Mouse (Mus musculus) erythroblast, adult 5-6 weeks (primary cell): ENCODE data around the gene Wdr20rt. TPM values are rescaled to one million over a fixed set of nuclear protein-coding genes. Genes with fewer than 3 reads are reported as not detected.
"Not testable (repeated sequence)": the region's sequence is repeated elsewhere in the genome, so short reads cannot be mapped to it uniquely, and the experiment has no call there.

ENCODE experiments used
- ATAC-seq: replicated peaks from 2 replicates; pipeline ENCODE4 v1.8.0; 2016; ENCODE audit warnings: moderate number of reproducible peaks, mild to moderate bottlenecking, moderate TSS enrichment, inconsistent platforms; ENCODE audit not compliant: poor library complexity, low FRiP score, severe bottlenecking
- total RNA-seq, 2 experiments: library from RNA; stranded (forward) in 1 of 2; stranded (reverse) in 1 of 2; fragments of 150-400 nt in 1 of 2; fragments of 200-764, 138-1000 nt in 1 of 2; gene quantifications; 2 replicates each; pipeline versions ENCODE4 v1.2.3 to v1.2.4; 2015 to 2017; ENCODE audit warnings: low replicate concordance in 2 of 2

Gene Wdr20rt
- total RNA-seq (2015; ENCODE audit: low replicate concordance) (not detected in 2 replicates), total RNA-seq (2017; ENCODE audit: low replicate concordance) (not detected in 2 replicates)

DNA sequence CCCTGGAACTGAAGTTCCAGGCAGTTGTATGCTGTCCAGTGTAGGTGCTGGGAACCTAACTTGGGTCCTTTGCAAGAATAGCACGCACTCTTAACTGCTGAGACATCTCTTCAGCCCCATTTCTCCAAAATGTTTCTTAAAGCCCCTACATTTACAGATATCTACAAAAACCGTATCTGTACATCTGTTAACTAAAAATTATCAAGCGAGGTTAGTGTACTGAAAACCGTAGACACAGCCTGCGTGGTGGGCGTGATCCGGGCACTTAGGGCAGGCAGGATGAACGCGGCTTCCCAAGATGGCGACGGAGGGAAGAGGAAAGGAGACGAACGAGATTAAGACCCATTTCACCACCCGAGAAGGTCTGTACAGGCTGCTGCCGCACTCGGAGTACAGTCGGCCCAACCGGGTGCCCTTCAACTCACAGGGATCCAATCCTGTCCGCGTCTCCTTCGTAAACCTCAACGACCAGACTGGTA is at the start of gene Wdr20rt:
Wdr20rt (plus strand) TSS at position 51 of the 479 bp plus-strand sequence.
- no peak for ATAC-seq

DNA sequence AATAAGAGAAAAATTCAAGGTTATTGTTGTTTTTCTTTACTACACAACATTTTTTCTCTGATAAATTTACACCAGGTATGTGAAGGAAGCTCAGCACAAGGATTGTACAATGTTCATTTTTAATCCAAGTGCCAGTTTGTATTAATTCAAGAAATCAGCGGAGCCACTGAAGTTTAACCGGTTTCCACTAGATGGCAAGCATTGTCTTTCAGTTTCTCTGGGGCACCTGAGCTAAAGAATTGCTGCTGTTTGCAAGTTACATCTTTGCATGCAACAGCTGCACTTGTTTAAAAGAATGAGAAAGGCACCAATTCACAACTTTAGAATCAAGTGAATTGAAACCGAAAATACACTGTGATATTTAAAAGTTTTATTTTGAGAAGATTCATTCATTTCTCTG is 38.0 kb upstream of the Wdr20rt start:
- ATAC-seq: no peak

DNA sequence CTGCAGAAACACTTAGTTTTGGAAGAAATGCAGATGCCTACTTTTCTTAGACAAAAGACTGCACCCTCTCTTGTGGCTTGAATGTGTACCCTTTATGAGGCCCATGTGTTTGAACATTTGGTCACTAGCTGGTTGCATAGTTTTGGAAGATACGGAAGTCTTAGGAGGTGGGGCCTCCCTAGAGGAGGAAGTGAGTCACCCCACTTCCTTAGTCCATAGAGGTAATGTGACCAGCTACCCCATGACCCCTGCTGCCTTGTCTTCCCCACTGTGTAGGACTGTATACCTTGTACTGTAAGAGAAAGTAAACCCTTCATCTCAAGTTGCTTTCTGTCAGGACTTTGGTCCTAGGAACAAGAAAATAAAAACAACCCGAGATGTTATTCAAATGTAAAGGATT is 36.1 kb upstream of the Wdr20rt start:
- ATAC-seq: no peak

DNA sequence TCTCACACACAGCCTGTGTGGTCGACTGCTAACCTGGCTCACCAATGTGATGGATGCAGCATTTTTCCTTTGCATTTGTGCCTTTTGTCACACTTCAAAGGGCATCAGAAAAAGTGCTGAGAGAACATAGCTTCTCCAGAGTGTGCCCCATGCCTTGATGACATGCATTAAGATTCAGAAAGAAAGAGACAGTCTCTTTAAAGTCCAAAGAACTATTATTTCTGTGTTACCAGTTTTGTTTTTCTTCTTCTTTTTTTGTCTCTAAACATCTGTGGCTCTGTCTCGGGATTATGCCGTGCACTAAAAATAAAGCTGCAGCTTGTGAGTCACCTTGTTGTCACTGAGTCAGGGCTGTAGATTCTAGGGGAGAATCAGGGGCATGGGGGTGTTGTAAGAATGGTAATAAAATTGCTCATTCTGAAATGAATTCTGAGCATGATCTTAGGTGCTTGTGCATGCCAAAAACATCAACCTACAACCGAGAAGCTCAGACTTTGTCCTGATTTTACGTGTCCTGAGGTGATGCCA is 31.2 kb upstream of the Wdr20rt start:
- no peak for ATAC-seq

DNA sequence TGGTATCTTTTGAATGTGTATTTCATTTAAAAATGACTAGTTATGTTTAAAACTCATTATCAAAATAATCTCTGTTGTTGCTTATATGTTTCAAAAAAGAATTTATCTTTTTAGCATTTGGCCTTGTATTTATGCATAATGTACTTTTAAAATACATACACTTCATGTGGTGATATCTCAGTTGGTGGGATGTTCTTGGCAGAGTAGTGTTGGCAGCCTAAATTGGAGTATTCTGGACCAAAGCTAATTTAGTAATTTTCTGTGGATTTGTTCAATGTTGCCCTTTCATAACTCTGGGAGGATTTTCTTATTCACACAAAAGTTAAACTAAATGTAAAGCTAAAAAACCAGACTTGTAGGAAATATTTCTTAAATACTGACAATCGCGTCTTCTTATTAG is 23.5 kb upstream of the Wdr20rt start:
- no peak for ATAC-seq

DNA sequence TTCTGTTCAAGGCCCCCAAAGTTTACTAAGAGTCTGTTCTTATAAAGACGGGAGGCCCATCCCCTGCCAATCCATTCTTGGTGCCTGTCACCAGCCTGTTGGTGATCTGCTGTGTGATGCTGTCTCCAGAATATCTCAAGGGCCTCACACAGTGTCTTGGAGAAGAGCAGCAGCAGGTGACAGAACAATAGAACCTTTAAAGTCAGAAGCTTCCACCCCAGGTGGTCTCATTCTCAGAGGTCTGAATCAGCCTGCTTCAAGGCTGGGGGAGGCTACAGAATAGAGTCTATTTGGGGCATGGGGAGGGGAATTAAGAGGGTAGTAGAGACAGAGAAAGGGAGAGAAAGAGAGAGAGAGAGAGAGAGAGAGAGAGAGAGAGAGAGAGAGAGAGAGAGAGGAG is 18.9 kb upstream of the Wdr20rt start:
- ATAC-seq: no peak

DNA sequence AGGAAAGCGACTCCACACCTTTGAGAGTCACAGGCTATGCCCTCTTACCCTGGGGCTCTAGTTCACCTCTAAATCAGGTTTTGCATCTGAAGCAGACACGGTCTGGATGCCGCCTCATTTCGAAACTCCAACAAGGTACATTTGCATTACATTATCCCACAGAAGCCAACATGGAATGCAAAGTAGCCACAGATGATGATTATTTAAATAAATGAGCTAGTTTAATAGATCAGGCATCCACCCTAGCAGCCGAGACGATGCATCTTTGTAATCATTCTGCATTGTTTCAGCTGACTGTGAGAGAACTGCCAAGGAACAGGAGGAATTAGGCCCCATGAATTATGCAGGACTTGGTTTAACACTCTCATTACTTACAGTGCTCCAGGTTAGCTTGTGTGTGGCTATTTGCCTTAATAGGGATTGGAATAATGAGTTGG is 8.9 kb upstream of the Wdr20rt start:
- ATAC-seq: no peak

DNA sequence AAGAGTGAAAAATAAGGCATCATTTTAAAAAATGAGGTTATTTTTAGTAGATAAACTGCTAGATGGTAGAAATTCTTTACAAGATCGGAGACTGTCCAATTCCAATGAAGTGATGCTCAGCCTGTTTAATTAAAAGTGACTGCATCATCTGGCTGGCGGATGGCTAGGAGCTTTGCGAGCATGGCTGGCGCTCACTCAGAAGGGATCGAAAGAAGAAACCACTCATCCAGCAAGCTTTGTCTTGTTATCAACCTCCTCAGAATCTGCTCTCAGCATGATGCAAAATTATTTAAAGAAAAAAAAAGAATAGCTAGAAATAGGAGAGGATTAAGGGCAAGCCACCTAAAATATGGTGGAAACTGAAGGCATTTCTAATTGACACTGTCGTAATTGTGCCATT is 3.3 kb downstream of the Wdr20rt start:
- ATAC-seq: no peak

DNA sequence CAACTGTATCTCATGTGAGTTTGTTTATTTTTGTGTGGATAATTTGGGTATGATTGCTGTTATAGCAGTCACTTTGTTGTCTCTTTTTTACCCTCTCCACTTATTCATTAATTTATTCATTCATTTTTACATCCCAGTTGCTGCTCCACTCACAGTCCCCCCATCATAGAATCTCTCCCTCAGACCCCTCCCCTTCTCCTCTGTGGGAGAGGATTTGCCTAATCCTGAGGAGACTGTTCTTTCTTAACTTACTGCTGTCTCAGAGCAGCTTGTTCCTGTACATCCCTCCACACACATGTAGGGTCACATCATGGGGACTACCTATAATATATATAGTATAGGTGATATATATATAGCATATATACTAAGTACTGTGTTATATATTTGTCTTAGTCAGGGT is 3.7 kb downstream of the Wdr20rt start:
- no peak for ATAC-seq

DNA sequence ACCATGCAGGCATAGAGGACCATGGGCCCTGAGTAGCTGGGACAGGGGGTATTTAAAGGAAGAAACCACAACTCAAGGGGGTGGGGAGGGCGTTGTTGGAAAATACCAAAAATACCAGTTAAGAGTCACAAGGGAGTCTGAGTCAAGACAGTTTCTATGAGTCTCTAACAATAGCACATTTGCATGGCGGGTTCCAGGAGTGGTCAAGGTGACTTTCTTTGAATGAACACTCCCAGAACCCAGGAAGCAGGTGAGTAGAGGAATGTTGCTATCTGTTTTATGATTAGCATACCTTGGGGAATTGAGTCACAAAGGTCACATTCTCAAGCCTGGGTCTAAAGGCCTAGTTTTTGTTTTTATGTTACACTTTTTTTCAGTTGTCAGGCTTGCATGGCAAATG is 7.5 kb downstream of the Wdr20rt start:
- ATAC-seq: not testable (repeated sequence)

DNA sequence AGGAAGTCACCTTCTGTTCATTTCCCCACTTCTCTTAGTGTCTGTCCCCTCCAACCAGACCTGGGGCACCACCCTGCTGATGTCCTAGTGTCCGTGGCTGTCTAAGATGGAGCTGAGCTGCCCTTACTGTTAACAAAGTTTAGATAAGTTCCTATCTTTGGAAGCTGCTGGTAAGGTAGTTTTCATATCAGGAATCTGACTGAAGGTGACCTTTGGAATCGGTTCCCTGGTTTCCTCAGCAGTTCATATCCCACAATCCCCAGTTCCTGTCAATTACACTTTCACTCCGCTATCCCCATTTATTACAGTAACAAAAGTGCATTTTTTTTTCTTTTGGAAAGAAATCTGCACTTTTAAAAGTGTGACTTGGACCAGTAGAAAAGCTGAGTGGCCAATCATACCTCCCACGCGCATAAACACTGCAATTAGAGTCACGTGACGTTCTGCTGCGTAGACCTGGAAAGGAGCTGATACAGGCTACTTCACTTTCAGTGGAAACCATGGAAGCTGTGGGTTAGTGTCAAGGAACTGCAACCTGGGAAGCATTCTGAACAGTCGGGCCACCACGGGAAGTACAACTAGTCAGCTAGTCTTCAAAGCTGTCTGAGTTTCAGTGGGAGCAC is 24.9 kb downstream of the Wdr20rt start:
- no peak for ATAC-seq

DNA sequence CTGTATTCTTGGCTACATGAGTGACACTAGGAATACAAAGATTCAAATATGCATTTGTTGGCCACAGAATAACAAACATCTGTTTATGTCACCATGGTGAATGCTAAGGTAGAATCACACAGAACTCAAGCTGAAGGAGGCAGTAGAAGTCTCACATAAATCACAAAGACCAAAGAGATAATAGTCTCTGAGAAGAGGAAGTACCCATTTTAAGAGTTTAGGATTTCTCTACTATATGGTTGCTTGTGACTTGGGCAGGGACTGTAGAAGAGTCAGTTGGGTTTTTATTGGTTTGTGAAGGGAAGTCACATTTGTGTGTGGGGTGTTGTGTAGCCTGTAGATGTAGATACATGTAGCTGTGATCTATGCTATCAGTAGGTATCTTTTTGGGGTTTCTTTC is 31.6 kb downstream of the Wdr20rt start:
- no peak for ATAC-seq

DNA sequence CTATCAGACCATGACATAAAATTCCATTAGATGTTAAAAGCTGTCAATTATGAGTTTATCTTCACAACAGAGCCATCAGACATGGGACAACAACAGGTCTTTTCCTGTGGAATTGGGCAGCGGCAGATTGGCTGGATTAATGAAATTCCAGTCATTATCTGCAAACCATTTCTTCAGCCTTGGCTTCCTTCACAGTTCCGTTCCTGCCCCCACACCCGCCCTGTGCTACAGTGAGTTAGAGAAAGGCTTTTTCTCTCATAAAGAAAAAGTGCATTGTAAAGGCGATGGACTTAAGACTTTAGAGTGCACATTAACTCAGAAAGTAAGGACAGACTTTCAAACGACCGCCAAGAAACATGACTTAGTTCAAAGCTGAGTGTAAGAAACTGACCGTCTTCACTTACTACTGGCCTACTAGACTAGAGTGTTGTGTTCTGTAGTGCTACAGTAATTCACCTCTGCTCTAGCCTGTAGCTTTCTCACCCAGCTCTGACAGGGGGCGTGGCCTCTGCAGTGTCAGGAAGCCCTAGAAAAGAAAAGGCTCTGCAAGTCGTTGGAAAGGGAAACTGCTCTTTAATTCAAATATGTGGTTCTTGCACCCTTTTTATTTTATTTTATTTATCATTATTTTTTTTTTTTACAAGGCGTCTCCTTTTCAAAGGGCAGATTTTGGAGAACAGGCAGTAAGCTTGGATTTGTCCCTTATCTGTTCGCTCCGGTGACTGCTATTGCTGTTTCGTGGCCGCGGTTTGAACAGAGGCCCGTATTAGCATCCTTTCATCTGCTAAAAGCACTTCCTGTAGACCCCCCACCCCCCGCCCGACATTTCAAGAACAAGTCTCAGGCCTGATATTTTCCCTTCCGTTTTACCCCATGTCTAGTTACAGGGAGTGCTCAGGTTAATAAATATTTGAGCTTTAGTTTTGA is 33.2 kb downstream of the Wdr20rt start:
- no peak for ATAC-seq

DNA sequence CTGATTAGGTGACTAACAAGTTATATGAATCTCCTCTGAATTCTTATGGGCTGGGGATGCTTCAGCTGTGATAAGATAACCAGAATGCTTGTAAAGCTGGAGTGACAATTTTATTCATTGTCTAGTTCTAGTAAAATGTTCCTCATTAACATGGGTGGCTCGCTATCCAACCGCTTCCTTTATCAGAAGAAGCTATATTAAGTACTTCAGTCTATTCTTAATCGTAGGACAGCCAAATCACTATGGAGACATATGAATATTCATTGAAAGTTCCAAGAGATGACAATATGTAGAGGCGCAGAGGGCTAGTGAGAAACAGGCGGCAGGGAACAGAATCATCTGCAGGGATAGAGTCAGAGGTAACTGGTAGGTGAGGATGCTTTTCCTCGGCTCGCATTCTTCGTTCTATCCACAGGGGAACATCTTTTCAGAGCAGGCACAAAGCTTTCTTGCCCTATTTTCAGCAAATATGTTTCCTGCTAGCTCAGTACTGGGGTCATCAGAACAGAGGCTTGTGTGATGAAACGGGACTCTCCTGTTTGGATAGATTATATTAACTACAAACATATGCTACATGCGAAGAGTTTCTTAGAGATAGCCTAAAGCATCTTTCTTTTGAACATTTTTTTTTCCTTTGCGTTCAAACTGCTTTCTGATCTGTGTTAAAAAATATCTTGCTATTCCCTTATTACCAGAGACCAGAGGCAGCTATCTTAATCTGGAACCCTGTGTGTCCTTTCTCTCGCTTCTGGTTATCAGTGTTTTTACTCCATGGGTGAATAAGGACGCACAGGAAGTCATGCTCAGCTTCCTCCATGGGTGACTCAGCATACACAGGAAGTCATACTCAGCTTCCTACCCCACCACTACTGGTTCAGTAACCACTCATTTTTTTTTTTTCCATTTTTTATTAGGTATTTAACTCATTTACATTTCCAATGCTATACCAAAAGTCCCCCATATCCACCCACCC is 34.1 kb downstream of the Wdr20rt start:
- no peak for ATAC-seq

DNA sequence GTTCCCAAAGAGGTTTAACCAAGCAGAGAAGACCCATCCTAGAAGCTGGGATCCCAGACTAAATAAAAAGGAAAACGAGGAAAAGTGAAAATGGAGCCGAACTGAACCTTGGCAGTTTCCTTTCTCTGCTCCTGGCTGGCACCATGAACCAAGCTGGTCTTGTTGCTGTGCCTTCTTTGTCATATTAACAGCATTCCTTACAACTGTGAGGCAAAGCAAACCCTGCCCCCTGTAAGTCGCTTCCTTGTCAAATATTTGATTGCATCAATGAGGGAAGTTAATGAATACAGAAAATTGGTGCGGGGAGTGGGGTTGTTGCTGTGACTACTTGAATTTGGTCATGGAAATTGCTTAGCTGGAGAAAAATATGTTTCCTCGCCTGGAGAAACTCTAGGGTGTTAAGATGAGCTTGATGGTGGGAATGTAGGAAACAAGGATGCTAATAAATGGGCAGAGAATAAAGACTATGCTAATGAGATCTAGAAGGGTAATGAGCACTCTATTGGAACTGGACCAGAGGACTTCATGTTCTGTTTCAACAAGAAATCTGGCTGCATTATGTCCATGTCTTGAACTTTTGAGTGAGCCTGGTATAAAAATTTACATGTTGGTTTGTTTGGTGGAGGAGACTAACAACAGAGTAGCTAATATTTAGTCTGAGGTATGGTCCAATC is 43.1 kb downstream of the Wdr20rt start:
- no peak for ATAC-seq

DNA sequence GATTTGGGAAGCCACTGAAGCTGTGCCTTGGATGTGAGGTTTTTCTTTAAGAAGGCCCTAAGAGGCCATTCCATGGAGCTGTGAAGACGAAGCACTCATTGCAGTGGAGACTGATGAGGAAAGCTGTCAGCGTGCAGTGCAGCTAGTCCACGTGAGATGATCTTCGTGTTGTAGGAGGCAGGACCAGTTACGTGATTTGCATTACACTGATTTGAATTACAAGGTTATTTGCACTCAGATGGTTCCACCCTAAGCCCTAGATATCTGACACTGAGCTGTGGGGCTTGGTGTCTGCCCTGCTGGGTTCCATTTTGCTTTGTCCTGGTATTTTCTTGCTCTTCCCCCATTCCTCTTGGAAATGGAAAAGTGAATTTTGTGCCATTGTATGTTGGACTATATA is 44.1 kb downstream of the Wdr20rt start:
- ATAC-seq: no peak

DNA sequence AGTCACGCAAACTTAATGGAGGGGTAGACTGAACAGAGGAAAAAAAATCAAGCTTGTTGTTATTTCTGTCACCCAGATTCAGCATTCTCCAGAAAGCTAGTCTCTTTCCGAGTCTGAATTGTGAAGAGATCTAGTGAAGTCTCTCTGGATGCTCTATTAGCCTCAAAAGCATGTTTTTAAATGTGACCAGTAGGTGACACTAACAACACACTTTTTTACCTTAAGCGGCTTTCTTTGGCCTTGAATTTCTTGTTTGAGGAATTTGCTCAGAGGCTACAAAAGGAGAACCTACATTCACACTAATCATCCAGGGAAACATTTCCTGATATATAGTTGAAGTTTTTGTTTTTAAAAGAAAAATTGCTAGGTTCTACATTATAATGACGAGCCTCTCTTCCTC is 48.5 kb downstream of the Wdr20rt start:
- ATAC-seq: no peak
